In the genomic region with DNA sequence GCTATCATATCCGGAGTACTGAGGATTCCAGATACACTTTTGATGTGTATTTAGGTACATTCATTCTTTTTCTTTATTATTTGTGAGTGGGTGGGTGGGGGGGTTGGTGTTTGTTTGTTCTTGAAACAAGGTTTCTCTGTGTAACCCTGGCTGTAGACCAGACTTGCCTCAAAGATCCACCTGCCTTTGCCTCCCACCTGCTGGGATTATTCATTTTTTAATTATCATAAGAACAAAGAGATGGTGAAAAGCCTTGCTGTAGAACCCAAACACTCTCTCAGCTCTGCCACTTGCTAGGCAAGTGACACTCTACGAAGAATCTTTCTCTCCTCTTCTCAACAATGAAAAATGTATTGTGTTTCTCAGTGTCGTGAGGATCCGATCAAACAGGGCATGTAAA, we compare ENCODE assay signal across 17 mouse cellular contexts.
"Had no signal": no experiment of that assay in that cellular context is flagged by ENCODE, and none has a peak within 500 bp of the region (broad histone marks: within the 10 kb centered on the region; RNA-seq: fewer than 3 reads in every experiment).

No protein-coding gene starts in this region.

- H3K27ac ChIP-seq: neural tube, embryonic 12.5 days; neural tube, embryonic 13.5 days; neural tube, embryonic 15.5 days; stomach, embryonic 15.5 days; stomach, postnatal 0 days had no signal

- H3K4me1 ChIP-seq: neural tube, embryonic 12.5 days; neural tube, embryonic 13.5 days; neural tube, embryonic 15.5 days; stomach, embryonic 15.5 days had no signal

- H3K27me3 ChIP-seq: neural tube, embryonic 12.5 days; neural tube, embryonic 13.5 days; neural tube, embryonic 15.5 days; stomach, embryonic 15.5 days had no signal

- H3K4me3 ChIP-seq: neural tube, embryonic 12.5 days; neural tube, embryonic 13.5 days; neural tube, embryonic 15.5 days; stomach, embryonic 15.5 days had no signal

- DNase-seq: retina, postnatal 1 day; right cerebral cortex, adult 18-20 months; right cerebral cortex, postnatal 14 days; right cerebral cortex, postnatal 25 days; right cerebral cortex, postnatal 4 days; spleen, adult 18-20 months; thymus, adult 18-20 months; thymus, adult 2 months; thymus, postnatal 14 days; thymus, postnatal 25 days; thymus, postnatal 36 days; thymus, postnatal 4 days had no signal
